Mouse (Mus musculus): Measurements from ENCODE around the gene Chmp6.

Chmp6 gene

GRCm38 (mm10) chr11:119913291-119913934 lies at the start of gene Chmp6:
TSS of gene Chmp6 (plus strand) at chr11:119913441.
- DNase-seq = peak; percentile 98

GRCm38 (mm10) chr11:119866837-119867236 lies 46.4 kb upstream of the Chmp6 start:
- DNase-seq = no peak

- DNase-seq = no peak
Observed at GRCm38 (mm10) chr11:119868138-119868537, 45.1 kb upstream of the Chmp6 start.

- DNase-seq = no peak
Observed at GRCm38 (mm10) chr11:119868556-119868955, 44.7 kb upstream of the Chmp6 start.

- DNase-seq = no peak
Observed at GRCm38 (mm10) chr11:119871141-119871540, 42.1 kb upstream of the Chmp6 start.

GRCm38 (mm10) chr11:119873643-119874042 lies 39.6 kb upstream of the Chmp6 start:
- DNase-seq = no peak

- no peak for DNase-seq
Observed at GRCm38 (mm10) chr11:119874841-119875240, 38.4 kb upstream of the Chmp6 start.

- no peak for DNase-seq
Observed at GRCm38 (mm10) chr11:119875685-119876084, 37.6 kb upstream of the Chmp6 start.

- DNase-seq = no peak
Observed at GRCm38 (mm10) chr11:119877124-119877523, 36.1 kb upstream of the Chmp6 start.

- no peak for DNase-seq
Observed at GRCm38 (mm10) chr11:119879573-119879972, 33.7 kb upstream of the Chmp6 start.

GRCm38 (mm10) chr11:119883646-119884045 lies 29.6 kb upstream of the Chmp6 start:
- no peak for DNase-seq

- DNase-seq = no peak
Observed at GRCm38 (mm10) chr11:119889966-119890365, 23.3 kb upstream of the Chmp6 start.

GRCm38 (mm10) chr11:119891601-119892215 lies 21.5 kb upstream of the Chmp6 start:
- DNase-seq = no peak

GRCm38 (mm10) chr11:119893667-119894236 lies 19.5 kb upstream of the Chmp6 start:
- no peak for DNase-seq

GRCm38 (mm10) chr11:119894634-119895033 lies 18.6 kb upstream of the Chmp6 start:
- DNase-seq = no peak

- no peak for DNase-seq
Observed at GRCm38 (mm10) chr11:119897041-119897440, 16.2 kb upstream of the Chmp6 start.

GRCm38 (mm10) chr11:119898976-119899375 lies 14.3 kb upstream of the Chmp6 start:
- no peak for DNase-seq

- no peak for DNase-seq
Observed at GRCm38 (mm10) chr11:119901174-119901573, 12.1 kb upstream of the Chmp6 start.

- no peak for DNase-seq
Observed at GRCm38 (mm10) chr11:119902891-119903290, 10.3 kb upstream of the Chmp6 start.

- DNase-seq = no peak
Observed at GRCm38 (mm10) chr11:119904621-119905286, 8.5 kb upstream of the Chmp6 start.

- no peak for DNase-seq
Observed at GRCm38 (mm10) chr11:119905794-119906193, 7.4 kb upstream of the Chmp6 start.

GRCm38 (mm10) chr11:119907006-119907650 lies 6.1 kb upstream of the Chmp6 start:
- no peak for DNase-seq

- DNase-seq = no peak
Observed at GRCm38 (mm10) chr11:119907711-119908110, 5.5 kb upstream of the Chmp6 start.
